Mouse (Mus musculus): ENCODE measurements around the gene Rnf149. TPM values are rescaled to one million over a fixed set of nuclear protein-coding genes. Genes with fewer than 3 reads are reported as not detected.
A peak's percentile ranks its signal among the peaks of the same experiment; 100 is the strongest.
"Not testable (repeated sequence)": the region's sequence is repeated elsewhere in the genome, so short reads cannot be mapped to it uniquely, and the experiment has no call there.

The Rnf149 gene
- 21.0 and 27.0 TPM in 2 replicates for polyA plus RNA-seq (2016; fragmentation: Nextera tagmentation; extraction: Ambion mirVana)

DNA sequence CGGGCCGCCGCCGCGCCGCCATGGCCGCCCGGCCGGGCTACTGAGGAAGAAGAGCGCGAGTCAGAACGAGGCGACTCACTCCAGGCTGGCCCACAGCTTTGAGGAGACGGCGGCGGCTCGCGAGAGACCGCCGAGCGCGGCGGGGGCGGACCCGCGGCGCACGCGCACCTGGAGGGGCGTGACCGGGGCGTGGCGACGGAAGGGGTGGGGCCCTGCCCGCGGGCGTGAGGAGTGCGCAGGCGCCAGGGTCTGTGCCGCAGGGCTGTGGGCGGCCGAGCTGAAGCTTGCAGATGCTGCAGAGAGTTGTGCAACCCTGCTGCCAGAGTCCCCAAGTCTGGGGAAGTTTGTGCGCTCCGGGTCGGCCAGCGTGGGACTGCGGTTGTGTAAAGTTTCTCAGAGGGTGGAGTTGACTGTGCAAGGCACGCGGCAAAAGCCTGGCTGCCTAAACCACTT lies at the start of gene Rnf149:
Gene Rnf149, minus strand, starts transcription at position 153 of the 453 bp plus-strand sequence.
- WGBS, result under 1% methylated on average over 48 of the region's 49 CpGs
- H3K4me1 ChIP-seq (replicated peaks), result peaks cover 35% of the 10 kb centered on the region
- peak; percentile 94 for DNase-seq (ENCODE audit: low spot score)
- no peaks in the 10 kb centered on the region for H3K9me3 ChIP-seq
- H3K4me3 ChIP-seq, result peak within 1 kb of the TSS; percentile 70
- H3K27ac ChIP-seq, result peak within 1 kb of the TSS; percentile 96
- H3K27me3 ChIP-seq (ENCODE audit: insufficient read depth, poor library complexity, severe bottlenecking), result no peaks in the 10 kb centered on the region
- H3K36me3 ChIP-seq, result no peaks in the 10 kb centered on the region

DNA sequence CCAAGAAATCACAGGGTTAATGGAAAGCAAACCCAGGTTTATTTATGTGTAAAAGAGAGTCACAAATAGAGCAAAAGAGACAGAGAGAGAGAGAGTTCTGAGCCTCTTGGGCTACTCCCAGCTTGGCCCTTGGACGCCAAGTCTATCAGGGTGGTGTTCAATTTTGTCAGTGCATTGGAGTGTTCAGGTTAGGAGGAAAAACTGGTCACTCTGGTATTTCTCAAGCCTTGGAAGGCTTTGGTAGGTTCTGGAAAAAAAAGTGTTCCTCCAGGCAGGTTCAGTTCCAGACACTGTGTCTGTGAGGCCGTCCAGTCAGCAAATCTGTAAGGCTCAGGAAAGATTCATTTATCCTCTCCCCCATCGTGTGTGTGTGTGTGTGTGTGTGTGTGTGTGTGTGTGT lies 48.3 kb upstream of the Rnf149 start:
- WGBS, result 73% methylated on average over 3 of the region's 3 CpGs
- no peak for DNase-seq (ENCODE audit: low spot score)
- Histone ChIP-seq H3K27me3 (ENCODE audit: insufficient read depth, poor library complexity, severe bottlenecking) (no peaks in the 10 kb centered on the region), H3K9me3 (no peaks in the 10 kb centered on the region), H3K4me1 (replicated peaks) (no peaks in the 10 kb centered on the region), H3K36me3 (no peaks in the 10 kb centered on the region), H3K27ac (no peak overlapping the region), H3K4me3 (no peak overlapping the region)

DNA sequence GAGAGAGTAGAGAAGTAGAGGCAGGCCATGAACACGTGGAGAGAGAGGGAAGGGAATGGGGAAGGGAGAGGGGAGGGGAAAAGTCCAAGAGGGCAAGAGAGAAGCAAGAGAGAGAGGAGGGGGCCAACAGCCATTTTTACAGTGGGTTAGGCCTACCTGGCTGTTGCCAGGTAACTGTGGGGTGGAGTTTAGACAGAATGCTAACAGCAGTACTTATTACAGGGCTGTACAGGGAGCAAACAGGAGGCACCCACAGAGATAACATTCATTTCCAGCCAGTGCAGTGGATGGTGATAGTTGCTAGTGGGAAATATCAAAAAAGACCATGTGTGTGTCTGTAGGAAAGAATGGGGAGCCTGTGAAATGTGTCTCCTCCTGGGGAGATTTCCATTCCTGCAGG lies 46.5 kb upstream of the Rnf149 start:
- Histone ChIP-seq H3K4me1 (replicated peaks) (0 out of 2 replicates have a peak, but pooled peaks cover under 1% of the 10 kb centered on the region), H3K27me3 (ENCODE audit: insufficient read depth, poor library complexity, severe bottlenecking) (no peaks in the 10 kb centered on the region), H3K27ac (no peak overlapping the region), H3K36me3 (no peaks in the 10 kb centered on the region), H3K9me3 (no peaks in the 10 kb centered on the region), H3K4me3 (no peak overlapping the region)
- no peak for DNase-seq (ENCODE audit: low spot score)
- 49% methylated on average over 1 of the region's 1 CpGs for WGBS

DNA sequence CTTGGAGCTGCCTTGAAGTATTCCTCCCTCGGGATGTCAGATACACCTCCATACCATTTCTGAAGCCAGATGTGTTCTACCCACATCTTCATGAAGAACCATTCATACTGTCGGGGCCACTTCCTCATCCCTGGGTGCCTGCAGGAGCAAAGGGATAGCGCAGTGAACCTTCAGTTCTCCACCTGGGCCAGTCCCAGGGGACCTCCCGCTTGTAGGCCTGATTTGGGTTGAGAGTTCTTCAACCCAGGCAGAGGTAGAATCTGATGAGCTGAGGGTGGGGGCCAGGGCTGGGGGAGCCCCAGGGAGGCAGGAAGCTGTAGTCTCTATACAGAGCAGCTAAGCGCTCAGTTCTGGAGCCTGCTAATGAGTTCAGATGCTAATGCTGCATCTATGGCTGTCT lies 45.9 kb upstream of the Rnf149 start:
- Histone ChIP-seq H3K4me1 (replicated peaks) (0 out of 2 replicates have a peak, but pooled peaks cover 5% of the 10 kb centered on the region), H3K36me3 (no peaks in the 10 kb centered on the region), H3K27me3 (ENCODE audit: insufficient read depth, poor library complexity, severe bottlenecking) (no peaks in the 10 kb centered on the region), H3K27ac (no peak overlapping the region), H3K9me3 (no peaks in the 10 kb centered on the region), H3K4me3 (no peak overlapping the region)
- DNase-seq (ENCODE audit: low spot score), result no peak
- 89% methylated on average over 5 of the region's 5 CpGs for WGBS

DNA sequence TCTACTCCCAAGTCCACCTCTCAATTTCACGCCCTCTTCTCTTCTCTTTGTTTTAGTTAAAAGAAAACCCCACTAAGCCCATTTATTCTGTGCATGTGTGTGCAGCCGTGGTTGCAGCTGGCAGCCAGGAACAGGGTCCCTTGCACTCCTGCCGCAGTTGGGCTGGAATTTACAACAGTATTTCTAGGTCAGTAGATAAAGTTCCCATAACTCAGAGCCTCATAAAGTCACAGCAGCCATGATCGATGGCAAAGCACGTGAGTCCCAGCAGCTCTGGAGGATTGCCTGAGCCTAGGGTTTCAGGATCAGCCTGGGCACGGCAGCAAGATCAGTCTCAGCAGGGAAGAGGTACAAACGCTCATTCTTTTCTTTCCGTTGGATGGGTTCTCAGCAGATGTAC lies 41.3 kb upstream of the Rnf149 start:
- DNase-seq (ENCODE audit: low spot score), result no peak
- no peaks in the 10 kb centered on the region for H3K9me3 ChIP-seq
- 52% methylated on average over 8 of the region's 8 CpGs for WGBS

DNA sequence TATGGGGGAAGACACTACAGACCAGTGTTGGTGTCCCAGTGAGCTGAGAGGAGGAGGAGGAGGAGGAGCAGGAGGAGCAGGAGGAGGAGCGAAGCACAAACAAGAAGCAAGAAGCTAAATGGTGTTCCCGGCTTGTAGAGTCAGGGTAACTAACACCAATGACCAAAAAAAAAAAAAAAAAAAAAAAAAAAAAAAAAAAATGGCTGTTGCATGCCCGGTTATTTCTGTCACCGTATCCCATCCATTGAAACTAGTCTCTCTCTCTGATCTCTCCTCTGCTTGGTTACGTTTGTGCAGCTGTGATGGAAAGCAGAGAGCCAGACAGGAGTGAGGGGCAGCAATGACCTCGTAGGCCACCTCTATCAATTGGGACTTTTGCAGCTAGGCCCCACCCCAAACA lies 38.3 kb upstream of the Rnf149 start:
- no peaks in the 10 kb centered on the region for H3K36me3 ChIP-seq
- no peaks in the 10 kb centered on the region for H3K27me3 ChIP-seq (ENCODE audit: insufficient read depth, poor library complexity, severe bottlenecking)
- H3K9me3 ChIP-seq, result no peaks in the 10 kb centered on the region
- no peak overlapping the region for H3K27ac ChIP-seq
- WGBS, result 74% methylated on average over 6 of the region's 6 CpGs
- H3K4me3 ChIP-seq, result no peak overlapping the region
- 0 out of 2 replicates have a peak, but pooled peaks cover 7% of the 10 kb centered on the region for H3K4me1 ChIP-seq (replicated peaks)
- DNase-seq (ENCODE audit: low spot score), result no peak

More for the DNA sequence above, 41.3 kb upstream of the Rnf149 start:
- Histone ChIP-seq H3K4me3 (no peak overlapping the region), H3K27ac (no peak overlapping the region), H3K4me1 (replicated peaks) (0 out of 2 replicates have a peak, but pooled peaks cover 5% of the 10 kb centered on the region), H3K36me3 (no peaks in the 10 kb centered on the region), H3K27me3 (ENCODE audit: insufficient read depth, poor library complexity, severe bottlenecking) (no peaks in the 10 kb centered on the region)

DNA sequence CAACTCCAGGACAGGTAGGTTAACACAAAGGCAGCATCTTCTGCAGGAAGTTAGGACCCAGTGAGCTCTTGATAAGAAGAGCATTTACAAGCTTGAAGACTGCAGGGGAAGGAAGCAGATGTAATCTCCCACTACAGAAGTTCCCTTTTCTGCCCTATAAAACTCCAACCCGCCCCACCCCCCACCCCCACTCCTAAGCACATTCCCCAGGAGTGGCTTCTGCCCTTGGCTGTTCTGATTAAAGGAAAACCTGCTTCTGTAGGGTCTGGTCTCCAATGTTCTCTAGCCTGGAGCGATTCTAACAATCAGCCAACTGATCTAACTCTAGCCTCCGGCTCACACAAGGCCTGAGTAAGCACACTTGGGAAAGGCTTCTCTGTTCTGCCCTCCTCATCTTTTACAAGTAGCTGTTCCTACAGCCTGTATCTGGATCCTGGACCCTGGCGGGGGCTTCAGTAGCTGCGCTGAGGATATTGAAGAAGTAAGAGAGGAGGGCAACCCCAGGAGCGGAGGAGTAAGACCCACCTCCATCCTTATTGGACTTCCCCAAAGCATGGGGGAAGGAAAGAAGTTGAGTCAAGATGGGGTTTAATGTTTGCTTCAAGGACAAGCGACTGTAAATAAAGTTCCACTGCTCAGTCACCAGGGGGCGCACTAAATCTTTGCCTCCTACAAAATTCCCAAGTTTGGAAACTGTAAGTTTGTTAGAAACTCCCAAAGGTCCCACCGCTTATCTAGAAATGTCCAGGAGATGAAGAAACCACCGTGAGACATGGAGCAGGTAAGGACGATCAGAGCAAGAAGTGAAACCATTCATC lies 37.5 kb upstream of the Rnf149 start:
- no peaks in the 10 kb centered on the region for H3K9me3 ChIP-seq
- H3K36me3 ChIP-seq, result no peaks in the 10 kb centered on the region
- H3K27ac ChIP-seq, result 0 out of 2 replicates have a peak overlapping the region, but pooled peaks have one; percentile 40
- no peaks in the 10 kb centered on the region for H3K27me3 ChIP-seq (ENCODE audit: insufficient read depth, poor library complexity, severe bottlenecking)
- DNase-seq (ENCODE audit: low spot score), result peak; percentile 65
- H3K4me3 ChIP-seq, result no peak overlapping the region
- WGBS, result 30% methylated on average over 11 of the region's 11 CpGs
- 0 out of 2 replicates have a peak, but pooled peaks cover 7% of the 10 kb centered on the region for H3K4me1 ChIP-seq (replicated peaks)

DNA sequence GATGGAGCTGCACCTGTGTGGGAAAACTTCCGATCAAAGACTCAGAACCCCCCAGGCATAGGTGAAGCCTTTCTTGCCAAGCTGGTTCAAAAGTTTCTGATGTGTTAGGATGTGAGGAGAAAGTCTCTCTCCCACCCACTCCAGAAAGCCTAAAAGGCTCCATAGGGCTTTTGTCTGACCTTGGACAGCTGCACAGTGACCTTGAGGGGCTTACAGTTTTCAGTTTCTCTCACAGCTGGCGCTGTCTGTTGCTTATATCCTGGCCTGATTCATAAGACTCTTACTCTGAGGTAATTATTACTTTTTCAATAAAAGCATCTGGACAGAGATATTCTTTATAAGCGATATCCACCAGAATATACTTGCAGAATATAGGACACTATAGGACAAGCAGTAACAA lies 35.9 kb upstream of the Rnf149 start:
- H3K4me1 ChIP-seq (replicated peaks), result peaks cover 8% of the 10 kb centered on the region; the same call in 1 of the 2 replicates
- 81% methylated on average over 3 of the region's 3 CpGs for WGBS
- no peak overlapping the region for H3K4me3 ChIP-seq
- no peak overlapping the region for H3K27ac ChIP-seq
- no peak for DNase-seq (ENCODE audit: low spot score)
- H3K36me3 ChIP-seq, result no peaks in the 10 kb centered on the region
- H3K27me3 ChIP-seq (ENCODE audit: insufficient read depth, poor library complexity, severe bottlenecking), result no peaks in the 10 kb centered on the region
- H3K9me3 ChIP-seq, result no peaks in the 10 kb centered on the region

DNA sequence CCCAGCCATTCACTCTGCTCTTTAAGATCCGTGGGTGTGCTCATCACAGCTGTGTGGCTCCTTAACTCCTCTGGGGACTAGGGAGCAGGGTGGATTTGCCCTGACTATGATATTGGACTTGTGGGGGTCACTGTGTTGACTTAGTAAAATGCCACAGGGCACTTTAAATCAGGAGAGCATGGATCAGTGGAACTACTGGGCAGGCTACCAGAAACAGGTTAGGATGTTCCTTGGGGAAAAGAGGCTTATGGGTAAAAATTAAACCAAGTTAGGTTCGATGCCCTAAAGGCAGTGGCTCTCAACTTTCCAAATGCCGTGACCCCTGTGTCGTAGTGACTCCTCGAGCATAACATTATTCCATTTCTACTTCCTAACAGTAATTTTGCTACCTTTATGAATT lies 35.3 kb upstream of the Rnf149 start:
- H3K27ac ChIP-seq, result no peak overlapping the region
- WGBS, result 75% methylated on average over 5 of the region's 5 CpGs
- no peak overlapping the region for H3K4me3 ChIP-seq
- DNase-seq (ENCODE audit: low spot score), result no peak
- peaks cover 8% of the 10 kb centered on the region; the same call in 1 of the 2 replicates for H3K4me1 ChIP-seq (replicated peaks)
- no peaks in the 10 kb centered on the region for H3K36me3 ChIP-seq
- no peaks in the 10 kb centered on the region for H3K9me3 ChIP-seq
- no peaks in the 10 kb centered on the region for H3K27me3 ChIP-seq (ENCODE audit: insufficient read depth, poor library complexity, severe bottlenecking)

DNA sequence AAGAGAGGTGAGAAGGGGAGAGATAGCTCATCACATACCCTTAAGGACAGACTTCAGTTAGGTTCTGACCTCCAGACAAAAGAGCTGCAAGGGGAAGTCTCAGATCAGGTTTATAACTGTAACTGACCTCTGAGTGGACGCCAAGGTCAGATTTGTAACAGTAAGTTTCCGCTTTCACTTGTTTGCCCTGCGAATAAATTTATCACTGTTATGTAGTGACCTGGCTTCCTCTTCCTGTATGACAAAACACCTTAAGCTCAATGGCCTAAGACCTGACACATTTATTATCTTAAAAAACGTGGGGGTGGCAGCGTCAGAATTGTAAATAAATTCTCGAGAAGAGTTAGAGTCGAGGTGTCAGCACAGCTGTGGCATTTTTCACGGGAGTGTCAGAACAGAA lies 31.3 kb upstream of the Rnf149 start:
- Histone ChIP-seq H3K9me3 (no peaks in the 10 kb centered on the region), H3K4me3 (no peak overlapping the region), H3K36me3 (no peaks in the 10 kb centered on the region), H3K27me3 (ENCODE audit: insufficient read depth, poor library complexity, severe bottlenecking) (no peaks in the 10 kb centered on the region), H3K27ac (no peak overlapping the region), H3K4me1 (replicated peaks) (peaks cover 16% of the 10 kb centered on the region; the same call in 1 of the 2 replicates)
- 78% methylated on average over 8 of the region's 8 CpGs for WGBS
- no peak for DNase-seq (ENCODE audit: low spot score)

DNA sequence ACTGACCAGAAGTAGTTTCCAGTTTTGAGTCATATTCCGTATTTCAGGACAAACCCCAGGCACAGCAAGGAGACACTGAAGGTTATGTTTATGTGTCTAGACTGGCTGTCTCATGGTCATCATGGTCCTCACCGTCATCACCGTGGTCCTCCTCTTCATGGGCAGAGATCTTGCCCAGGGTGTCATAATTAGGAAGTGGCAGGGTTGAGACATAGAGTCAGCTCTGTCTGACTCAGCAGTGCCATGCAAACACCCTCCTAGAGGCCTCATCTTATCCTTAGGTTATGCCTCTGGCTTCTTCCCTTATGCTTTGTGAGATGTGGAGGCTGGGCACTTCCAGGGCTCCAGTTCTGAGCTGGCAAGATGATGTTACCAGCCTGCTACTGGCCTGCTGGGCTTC lies 25.3 kb upstream of the Rnf149 start:
- Histone ChIP-seq H3K4me3 (no peak overlapping the region), H3K9me3 (peaks cover 6% of the 10 kb centered on the region; the same call in 1 of the 2 replicates), H3K27me3 (ENCODE audit: insufficient read depth, poor library complexity, severe bottlenecking) (no peaks in the 10 kb centered on the region), H3K4me1 (replicated peaks) (peaks cover 8% of the 10 kb centered on the region; the same call in 1 of the 2 replicates), H3K36me3 (no peaks in the 10 kb centered on the region), H3K27ac (no peak overlapping the region)
- WGBS, result 93% methylated on average over 3 of the region's 3 CpGs
- no peak for DNase-seq (ENCODE audit: low spot score)

DNA sequence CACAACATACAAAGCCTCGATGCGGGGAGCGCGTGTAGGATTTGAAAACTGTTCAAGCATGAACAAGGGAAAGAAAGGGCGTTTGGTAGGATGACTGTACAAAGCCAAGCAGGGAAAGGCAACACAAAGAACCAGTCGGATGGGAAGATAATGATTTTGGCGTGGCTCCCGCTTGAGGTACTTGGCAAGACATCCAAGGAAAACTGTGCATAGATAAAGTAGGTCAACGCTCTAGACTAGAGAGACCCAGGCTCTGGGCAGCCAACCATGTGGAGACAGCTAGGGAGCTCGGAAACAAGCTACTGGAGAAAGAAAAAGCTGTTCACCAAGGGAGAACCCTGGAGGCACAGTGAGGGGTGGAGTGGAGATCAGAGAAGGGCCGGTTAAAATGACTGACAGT lies 21.5 kb upstream of the Rnf149 start:
- WGBS, result 80% methylated on average over 11 of the region's 11 CpGs
- DNase-seq (ENCODE audit: low spot score), result no peak

DNA sequence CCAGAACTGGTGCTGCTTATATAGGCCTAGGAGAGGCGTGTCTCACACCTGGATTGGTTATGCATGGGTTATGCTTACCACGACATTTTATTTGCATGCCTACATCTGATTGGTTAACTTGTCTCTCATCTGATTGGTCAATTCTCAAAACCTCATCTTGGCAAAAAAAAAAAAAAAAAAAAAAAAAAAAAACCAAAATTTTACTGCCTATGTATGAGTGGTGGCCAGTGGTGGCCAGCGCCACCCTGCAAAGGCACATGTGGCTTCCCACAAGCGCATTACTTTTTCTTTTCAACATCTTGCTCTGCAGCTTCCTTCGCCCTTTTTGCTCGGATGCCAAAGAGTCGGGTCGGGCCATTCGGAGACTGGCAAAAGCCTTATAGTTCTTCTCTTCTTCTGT lies 19.9 kb upstream of the Rnf149 start:
- 94% methylated on average over 9 of the region's 9 CpGs for whole genome bisulfite sequencing

More for the DNA sequence above, 21.5 kb upstream of the Rnf149 start:
- peaks cover 6% of the 10 kb centered on the region; the same call in 1 of the 2 replicates for H3K9me3 ChIP-seq
- no peak overlapping the region for H3K4me3 ChIP-seq
- no peaks in the 10 kb centered on the region for H3K36me3 ChIP-seq
- no peaks in the 10 kb centered on the region for H3K27me3 ChIP-seq (ENCODE audit: insufficient read depth, poor library complexity, severe bottlenecking)
- H3K4me1 ChIP-seq (replicated peaks), result no peaks in the 10 kb centered on the region
- no peak overlapping the region for H3K27ac ChIP-seq

More for the DNA sequence above, 19.9 kb upstream of the Rnf149 start:
- H3K27me3 ChIP-seq (ENCODE audit: insufficient read depth, poor library complexity, severe bottlenecking); H3K4me1 ChIP-seq (replicated peaks); H3K9me3 ChIP-seq; DNase-seq (ENCODE audit: low spot score); H3K36me3 ChIP-seq; H3K4me3 ChIP-seq; H3K27ac ChIP-seq: not testable (repeated sequence)

Data from hindbrain, embryonic 10.5 days (tissue).